Mouse (Mus musculus) kidney, postnatal 36 days (tissue): ENCODE measurements at regions not wholly inside any gene's neighbourhood (a gene's known extent, or its start where the extent isn't known, plus 50 kb on each side); places are given as distances from the start of the nearest gene placed in this dataset.
A peak's percentile ranks its signal among the peaks of the same experiment; 100 is the strongest.

ENCODE experiments used
- DNase-seq, 2 experiments: peaks; one replicate each; pipeline ENCODE4 v3.0.0; 2021 to 2022; ENCODE audit warnings: mixed read lengths in 2 of 2

DNA sequence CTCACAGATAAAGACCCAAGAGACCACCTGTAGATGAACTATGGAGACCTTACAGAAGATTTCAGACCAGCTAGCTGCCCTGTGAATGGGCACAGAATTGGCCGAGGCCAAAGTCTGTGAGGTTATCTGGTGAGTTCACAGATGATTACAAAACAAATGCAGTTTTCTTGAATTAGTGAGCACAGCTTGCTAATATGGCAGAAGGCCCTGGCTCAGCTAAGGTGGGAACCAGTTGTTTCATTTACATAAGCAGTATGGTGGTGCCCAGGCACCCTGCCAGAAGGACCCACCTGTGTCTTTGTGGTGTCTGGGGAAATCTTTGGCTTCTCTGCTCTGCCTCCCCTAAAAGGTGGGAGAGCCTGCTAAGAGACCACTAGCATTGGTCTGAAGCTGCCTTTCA is 466.9 kb downstream of the Cd83 start:
- no peak for DNase-seq

DNA sequence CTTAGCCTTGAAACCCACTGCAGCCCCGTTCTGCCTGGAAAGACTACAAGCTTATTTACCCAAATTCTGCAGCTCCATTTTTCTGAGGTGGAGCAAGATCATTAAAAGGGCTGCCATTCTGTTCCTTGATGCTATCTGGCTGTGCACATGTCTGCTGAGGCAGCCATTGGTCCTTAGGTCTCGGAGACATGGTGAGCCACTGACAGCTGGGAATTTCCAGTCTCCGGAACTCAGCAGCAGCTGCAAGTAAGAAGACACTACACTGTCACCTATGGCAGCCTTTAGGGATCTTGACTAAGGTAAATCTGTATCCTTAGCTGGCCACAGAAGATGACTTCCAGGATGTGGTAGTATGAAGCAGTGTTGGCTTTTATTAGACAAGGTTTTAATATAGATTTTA is 467.9 kb downstream of the Cd83 start:
- no peak for DNase-seq

DNA sequence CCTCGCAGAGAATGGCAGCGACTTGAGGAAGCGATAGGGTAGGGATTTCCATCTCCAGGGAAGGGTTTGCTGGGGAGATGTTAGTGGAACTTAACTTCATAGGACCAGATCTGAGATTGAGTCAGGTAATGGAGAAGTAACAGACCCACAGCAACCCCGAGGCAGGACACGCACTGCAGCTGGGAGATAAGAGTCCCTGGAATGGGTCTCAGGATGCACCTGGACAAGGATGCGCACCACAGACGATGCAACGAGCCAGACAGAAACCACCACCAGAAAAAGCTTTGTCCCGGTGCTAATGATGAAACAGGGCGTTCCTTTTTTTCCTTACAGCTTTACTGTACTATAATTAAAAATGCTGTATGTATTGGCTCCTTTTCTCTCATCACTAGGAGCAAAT is 470.9 kb upstream of the Jarid2 start:
- no peak for DNase-seq

DNA sequence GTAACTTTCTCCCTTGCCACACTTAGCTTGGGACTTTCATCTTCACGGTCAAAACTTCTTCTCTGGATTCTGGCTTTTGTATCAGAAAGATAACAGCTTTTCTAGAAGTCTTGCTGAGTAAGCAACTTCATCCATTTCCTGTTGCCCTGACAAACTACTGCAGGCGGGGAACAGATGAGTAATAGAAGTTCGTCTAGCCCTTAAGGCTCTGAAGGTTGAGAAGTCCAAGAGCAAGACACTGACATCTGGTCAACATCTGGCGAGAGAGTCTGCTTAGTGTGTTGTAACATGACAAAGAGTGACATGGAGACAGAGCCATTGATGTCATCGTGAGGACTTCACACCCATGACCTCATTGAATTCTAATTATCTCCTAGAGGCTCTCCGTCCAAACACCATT is 469.2 kb upstream of the Jarid2 start:
- peak in 1 of 2 experiments; percentile 34 for DNase-seq

DNA sequence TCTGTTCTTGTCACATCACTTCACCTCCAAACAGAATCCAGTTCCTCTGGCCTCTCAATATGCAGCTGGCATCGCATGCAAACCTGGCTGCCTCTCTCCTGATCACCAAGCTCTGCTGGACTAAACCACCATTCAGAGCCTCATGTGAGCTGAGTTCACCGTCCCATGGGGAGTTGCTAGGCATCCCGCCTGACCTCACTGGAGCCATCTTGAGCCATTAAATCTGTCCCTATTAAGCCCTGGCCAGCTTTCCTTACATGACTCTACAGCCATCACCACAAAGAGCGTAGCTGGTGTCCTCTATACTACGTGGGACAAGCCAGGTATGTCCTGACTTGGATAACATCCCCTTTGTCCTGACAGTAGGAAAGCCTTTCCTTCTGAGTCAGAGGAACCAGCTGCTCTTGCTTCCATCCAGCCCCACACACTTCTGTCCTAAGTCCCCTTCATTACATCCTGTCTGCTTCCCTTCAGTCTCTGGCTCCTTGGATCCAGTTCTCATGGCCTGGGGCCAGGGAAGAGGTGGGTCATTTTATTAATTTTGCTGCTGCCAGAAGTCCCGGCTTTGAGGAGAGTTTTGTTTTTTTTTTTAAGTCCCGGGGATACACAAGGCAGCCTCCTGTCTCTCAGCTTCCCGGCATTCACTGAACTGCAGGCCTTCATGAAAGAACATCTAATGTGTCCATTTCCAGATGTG is 468.5 kb upstream of the Jarid2 start:
- peak; percentile 57 to 61 for DNase-seq

DNA sequence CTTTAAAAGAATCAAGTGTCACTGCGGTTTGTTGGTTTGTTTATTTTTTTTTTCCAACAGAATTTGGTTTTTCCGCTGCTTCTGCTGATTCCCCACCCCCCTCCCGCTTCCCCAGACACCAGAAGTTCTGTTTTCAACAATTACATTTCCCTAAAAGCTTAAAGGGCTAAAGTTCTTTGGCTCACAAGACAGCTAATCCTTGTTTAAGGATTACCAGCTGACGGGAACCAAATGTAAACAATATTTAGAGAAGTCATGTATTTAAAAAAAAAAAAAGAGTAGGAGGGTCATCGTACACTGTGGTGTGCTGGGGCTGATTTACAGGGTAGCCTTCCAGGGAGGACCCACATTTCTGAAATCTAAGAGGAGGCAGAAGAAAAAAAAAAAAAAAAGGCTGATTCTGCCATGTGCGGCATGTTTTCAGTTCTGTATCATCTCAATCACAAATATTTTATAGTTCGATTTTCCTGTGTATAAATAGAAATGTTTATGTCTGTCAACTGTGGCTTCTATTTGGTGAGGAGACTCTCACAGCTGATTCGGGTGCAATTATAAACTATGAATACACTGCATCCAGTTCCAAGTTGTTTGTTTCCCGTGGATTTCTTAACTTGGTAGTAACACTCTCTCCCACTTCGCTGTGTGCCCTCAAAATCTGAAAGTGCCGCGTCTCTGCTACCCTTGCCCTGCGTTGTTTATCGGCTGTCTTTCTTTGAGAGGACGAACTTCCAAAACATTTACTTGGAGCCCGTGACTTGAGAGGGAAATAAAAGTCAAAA is 456.3 kb upstream of the Jarid2 start:
- no peak for DNase-seq

DNA sequence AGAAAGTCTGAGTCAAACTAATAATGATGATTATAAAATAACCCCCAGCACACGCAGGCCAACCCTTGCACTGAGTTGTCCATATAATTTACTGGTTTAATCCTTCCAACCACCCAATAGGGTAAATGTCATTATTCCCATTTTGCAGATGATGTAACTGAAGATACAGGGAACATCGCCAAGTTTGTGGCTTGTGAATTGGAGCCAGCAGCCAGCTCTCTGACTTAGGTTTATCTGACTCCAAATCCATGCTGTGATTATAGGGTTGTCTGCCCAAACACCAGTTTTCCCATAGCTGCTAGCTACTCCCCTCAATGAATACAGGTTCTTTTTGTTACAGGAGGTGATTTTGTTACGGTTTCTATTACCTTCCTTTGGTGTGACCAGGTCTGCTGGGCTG is 451.3 kb upstream of the Jarid2 start:
- no peak for DNase-seq

DNA sequence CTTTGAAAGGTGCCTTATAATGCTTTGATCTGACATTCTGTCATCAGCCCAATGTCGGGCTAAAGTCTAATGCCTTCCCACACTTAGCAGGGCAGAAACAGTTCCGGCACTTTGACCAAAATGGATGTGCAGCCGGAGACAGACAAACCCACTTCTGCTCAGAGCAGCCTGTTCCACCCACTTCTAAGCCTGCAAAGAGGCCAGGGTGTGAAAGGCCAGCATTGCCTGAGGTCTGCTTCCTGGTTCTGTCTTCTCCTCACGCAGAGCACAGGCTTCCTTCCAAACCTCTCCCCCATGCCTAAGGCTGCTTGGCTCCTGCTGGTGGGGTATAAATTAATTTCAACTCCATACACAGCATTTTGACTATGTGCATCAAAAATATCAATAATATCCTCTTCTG is 450.2 kb upstream of the Jarid2 start:
- no peak for DNase-seq

DNA sequence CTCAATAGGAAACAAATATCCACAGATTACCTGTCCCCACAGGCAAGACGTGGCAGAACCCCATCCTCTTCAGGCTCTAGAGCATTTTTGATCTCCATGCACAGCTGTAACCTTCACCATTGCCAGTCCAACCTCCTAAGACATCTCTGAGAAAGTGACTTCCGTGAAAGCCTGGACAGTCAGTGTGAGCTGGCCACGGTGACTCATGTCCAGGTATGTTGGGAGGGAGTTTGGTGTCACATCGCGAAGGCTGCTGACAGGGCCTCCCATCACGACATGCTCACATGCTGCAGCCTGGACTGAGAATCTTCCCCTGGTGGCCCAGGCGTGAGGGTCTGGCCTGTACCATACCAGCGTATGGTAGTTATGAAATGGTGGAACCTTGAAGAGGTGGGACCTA is 449.0 kb upstream of the Jarid2 start:
- DNase-seq: no peak

DNA sequence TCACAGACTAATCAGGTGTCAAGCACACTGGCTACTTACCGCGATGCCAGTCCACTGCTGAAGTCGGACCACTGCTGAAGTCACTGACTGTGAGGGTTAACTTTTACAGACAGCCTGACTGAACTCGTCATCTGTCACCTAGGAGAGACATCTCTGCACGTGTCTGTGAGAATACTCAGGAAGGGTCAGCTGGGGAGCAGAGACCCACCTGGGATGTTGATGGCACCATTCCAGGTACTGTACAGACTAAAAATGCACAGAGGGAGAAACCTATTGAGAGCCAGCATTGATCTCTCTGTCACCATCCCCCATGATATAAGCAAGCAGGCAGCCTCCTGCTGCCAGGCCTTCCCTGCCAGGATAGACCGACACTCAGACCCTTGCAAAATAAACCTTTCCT is 447.5 kb upstream of the Jarid2 start:
- DNase-seq: no peak

DNA sequence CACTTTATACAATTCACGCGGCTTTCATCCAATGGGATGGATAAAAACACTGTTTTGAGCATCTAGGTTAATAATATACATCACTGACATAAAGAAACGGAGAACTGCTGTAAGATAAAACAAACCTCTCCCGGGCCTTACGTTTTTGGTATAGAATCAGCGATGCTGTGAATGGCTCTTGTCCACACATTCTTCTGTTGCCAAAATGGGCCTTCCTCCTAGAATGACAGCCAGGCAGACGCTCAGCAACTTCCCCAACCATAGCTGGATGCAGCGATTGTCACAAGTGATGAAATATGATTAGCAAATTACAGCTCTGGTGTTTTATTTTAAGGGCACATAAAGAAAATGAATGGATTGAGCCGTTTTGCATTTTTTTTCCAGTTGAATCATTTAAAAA is 447.0 kb upstream of the Jarid2 start:
- no peak for DNase-seq

DNA sequence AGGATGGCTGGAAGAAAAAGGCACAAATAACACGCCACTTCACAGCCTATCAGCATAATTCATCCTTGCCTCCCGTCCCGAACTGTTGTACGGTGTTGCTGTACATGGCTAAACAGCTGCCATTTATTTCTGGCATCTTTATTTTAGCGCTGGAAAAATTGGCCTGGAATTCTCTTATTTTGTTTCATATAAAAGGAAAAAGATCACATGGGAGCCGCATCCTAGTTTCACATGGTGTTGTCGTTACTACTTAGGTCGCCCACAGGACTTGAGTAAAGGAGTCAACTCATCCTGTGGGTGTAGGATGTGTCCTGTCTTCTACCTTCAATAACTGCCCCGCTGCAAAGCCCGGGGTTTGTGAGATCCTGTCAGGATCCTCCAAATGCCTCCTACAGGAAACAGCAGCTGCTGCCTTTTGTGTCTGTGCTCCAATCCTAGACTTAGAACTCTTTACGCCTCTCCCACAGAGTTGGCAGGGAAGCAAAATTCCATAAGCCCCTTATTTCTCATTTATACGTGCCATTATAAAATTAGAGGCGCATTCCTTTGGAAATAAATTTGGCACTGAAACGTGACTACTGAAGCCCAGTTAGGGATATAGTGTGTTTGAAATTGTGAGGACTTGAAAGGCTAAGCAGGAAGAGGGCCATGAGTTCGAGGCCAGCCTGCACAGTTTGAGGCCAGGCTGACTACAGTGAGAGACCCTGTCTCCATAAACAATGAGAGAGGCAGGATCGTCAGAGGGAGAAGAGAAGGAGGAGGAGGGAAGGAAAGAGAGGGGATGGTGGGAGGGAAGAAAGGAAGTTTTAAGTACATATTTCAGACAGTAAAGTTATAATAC is 446.3 kb upstream of the Jarid2 start:
- no peak for DNase-seq

DNA sequence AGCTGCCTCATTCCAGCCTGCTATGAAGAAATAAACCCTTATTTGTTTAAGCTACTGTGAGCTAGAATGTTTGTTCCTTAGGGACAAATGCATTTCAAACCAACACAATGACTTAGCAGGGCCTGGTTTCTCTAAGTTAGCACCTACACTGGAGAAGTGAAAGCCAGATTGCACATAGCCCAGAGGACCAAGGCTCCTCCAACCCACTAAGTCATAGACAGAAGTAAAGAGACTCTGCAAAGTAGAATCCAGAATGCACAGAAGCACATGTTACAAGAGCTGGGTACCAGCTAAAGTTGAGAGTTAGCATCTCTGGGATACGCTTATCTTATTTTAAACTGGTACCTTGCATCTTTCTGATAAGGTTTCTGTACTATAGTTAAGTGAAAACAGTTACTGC is 443.4 kb upstream of the Jarid2 start:
- no peak for DNase-seq

DNA sequence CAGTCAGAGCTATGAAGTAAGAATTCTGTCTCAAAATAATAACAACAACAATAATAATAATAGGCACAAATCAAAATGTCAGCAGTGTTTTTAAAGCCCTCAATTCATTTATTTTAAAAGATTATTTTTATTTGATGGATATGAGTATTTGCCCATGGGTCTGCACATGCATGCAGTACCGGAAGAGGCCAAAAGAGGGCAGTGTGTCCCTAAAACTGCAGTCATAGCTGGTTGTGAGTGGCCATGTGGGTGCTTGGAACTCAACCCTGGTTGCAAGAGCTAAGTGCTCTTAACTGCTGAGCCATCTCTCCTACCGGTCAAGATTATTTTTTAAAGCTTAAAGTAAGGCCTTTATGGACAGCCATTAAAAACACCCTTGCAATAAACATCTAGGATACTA is 439.1 kb upstream of the Jarid2 start:
- DNase-seq: no peak

DNA sequence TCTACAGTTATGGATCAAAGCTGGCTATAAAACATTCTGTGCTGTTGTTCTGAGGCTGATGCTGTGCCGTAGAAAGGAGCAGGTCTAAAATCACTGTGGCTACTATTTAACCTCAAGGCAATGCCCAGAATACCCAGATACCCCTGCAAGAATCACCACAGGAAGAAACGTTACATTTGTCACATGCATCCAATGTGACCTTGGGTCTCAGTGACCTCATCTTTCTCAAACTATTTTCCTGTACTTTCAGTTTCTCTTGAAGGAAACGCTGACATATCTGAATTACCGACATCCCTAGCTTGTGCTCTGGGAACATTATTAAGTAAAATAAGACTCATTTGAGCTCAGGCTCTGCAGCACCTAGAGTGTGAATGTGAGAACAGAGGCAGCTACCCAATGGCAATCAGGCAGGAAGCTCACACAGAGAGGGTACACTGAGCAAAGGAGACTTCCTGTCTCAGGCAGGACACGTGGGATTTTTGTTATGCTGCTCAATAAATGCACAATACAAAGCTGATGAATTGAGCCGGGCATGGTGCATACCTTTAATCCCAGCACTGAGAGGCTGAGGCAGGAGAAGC is 436.7 kb upstream of the Jarid2 start:
- DNase-seq: no peak

DNA sequence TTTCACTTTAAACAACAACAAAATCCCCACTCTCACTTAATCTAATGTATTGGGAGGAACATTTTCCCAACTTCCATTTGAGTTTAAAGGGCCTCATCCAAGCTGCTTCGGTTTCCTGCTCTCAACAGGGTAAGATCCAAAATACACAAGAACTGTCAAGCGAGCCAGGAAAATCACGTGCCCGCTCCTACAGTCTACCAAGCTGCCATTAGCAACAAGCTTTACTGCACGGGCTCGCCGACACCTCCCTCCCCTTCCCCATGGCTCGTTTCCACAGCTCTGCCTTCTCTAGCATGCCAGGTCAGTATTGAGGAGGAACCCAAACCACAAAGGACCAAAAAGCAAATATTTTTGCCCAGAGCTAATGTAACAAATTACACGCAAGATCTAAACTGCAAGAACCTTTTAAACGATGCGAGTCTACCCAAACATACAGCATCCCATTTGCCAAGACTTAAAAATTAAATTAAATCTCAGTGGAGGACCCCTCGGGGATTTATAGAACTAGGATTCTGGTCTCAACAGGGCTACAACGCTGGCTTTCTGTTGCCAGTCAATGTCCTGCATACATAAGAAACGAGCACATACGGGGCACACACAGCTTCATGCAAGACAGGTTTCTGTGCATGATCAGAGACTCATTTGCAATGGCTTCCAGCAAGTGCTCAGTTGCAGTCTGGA is 435.4 kb upstream of the Jarid2 start:
- peak; percentile 72 to 73 for DNase-seq

DNA sequence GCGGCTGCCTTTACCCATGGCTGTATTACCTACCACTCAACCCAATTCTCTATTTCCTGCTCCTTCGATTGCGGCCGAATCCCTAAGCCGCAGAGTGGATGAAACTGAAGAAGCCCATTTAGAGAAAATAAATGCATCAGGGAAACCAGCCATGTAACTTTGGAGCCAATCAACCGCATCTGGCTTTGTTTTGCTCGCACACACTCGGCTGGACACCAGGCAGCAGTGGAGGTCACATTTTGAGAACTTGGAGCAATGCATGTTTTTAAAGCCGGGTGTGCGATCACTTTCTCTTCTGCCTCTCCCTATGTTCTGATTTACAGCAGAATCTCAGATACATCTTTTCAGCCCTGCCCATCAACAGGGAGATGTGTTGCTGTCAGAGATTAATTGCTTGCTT is 433.7 kb upstream of the Jarid2 start:
- no peak for DNase-seq

DNA sequence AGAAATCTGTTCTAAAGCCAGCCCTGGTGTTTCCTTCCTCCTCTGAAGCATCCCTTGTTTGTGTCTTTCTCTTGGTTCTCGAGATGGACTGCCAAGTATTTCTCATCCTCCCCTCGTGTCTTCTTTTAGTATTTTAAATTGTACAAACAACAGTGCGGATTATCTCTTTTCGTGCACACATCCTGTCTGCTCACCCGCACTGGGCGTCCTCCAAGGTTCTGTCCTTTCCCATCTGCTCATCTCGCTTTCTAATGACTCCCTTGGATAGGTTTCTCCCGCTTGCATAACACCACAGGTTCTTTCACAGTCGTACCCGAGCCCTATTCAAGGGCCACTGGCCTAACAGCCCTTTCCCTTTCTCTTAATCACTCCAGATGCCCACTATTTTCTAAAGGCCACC is 428.7 kb upstream of the Jarid2 start:
- no peak for DNase-seq

DNA sequence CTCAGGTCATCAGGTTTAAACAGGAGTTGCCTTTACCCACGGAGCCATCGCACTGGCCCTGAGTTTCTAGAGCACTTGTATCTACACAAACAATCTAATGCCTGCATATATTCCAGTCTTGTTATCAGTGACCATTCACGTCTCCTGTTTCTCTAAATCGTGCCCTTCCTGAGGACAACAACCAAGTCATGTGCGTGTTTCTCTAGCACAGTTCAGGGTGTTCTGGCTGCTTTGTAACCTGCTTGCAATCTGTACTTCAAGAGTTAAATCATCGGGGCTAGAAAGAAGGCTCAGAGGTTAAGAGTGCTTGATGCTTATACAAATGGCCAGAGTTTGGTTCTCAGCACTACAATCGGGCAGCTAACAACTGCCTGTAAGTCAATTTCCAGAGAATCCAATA is 428.1 kb upstream of the Jarid2 start:
- no peak for DNase-seq

DNA sequence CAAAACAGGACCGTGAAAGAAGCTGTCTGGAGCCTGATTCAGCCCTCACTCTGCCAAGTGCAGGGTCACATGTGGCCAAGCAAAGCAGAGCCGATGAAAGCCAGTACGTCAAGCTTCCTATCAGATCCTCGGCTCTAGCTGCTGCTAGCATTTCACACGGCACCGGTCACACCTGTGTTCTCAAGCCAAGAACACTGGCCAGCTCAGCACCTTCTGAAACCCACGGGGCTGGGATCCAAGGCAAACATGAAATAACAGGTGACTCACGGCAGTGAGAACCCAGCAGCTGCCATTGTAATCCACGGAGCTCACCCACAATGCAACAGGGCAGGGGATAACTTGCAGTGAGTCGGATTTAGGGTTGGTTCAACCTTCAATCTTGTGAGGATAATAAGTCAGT is 427.3 kb upstream of the Jarid2 start:
- peak; percentile 71 to 74 for DNase-seq

DNA sequence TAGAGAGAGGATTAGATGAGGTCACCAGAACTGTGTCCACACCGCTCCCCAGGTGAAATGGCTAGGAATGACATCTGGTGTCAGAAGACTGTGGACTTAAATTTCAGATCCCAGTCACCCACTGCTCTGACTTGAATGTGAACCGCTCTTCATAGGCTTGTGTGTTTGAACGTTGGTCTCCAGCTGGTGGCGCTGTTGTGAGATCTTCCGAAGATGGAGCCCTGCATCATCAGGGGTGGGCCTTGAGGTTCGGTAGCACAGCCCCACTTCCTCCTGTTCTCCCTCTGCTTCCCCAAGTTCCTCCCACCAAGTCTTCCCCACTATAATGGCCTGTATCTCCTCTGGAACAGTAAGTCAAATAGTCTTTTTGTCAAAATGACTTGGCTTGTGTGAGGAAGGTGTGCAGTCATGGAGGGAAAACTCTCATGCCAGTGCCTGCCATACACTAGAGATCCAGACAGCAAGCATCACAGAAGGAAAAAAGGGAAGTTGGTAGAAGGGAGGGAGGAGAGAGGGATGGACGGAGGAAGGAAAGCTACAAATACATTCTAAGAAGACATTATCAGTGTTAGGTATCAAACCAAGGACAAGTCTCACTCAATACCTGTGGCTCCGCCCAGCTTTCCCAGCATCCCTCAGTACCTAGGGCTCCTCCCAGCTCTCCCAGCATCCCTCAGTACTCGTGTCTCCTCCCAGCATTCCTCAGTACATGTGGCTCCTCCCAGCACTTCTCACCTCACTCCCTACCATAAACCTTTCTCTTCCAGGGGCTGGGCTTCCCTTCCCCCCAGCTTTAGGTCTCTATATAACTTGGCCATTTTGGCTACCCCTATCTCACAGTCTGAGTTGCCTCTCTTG is 423.9 kb upstream of the Jarid2 start:
- DNase-seq: peak in 1 of 2 experiments; percentile 41
